Mouse (Mus musculus): ENCODE results near the gene Btnl2.

The Btnl2 gene

DNA sequence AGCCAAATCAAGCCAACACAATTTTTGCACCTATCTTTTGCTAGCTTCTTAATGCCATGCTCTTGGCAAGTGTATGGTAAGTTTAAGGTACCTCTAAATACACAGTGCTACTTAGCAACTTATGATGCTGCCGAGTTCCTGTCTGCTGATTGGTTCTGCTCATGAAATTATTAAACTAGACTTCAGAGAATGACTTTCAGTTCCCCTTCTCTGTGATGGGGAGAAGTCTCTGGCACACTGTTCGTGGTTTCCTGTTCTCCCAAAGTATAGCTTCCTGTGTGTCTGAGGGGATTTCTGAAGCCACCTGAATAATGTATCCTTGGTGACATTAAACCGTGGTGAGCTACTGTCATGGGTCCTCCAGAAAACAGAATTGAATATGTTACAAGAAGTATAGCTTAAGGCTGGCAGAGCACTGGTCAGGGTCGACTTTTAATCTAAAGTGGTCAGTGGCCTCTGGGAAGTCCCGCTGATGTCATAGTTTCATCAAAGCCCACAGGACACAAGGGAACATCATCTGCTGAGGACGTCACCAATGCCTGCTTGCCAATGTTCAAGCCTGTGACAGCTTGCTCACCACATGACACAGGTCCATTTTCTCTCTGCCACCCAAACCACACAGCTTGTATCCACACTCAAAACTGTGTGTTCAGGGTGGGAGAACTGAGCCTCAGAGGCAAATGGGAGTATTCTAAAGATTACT lies 6.9 kb upstream of the Btnl2 start:
- no peak for DNase-seq (ENCODE audit: low spot score)

GRCm38 (mm10) chr17:34349429-34349828 lies 5.2 kb upstream of the Btnl2 start:
- peak; percentile 46 for DNase-seq (ENCODE audit: low spot score)

GRCm38 (mm10) chr17:34354940-34355339 lies 318 bp downstream of the Btnl2 start:
- no peak for DNase-seq (ENCODE audit: low spot score)

DNA sequence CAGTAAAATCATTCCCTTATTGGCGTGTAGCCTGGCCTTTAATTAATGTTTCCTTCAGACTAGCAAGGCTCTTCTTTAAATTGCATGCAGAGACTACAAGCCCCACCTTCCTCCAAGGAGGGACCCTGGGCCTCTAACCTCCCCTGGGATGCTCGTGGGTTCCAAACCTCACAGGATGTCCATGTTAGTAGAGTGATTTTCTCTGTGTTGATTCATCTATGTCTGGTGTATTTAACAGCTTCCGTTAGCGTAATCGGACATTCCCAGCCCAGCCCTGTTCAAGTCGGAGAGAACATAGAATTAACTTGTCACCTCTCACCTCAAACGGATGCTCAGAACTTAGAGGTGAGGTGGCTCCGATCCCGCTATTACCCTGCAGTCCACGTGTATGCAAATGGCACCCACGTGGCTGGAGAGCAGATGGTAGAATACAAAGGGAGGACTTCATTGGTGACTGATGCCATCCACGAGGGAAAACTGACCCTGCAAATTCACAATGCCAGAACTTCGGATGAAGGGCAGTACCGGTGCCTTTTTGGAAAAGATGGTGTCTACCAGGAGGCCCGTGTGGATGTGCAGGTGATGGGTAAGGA lies 8.4 kb downstream of the Btnl2 start:
- DNase-seq (ENCODE audit: low spot score): no peak

DNA sequence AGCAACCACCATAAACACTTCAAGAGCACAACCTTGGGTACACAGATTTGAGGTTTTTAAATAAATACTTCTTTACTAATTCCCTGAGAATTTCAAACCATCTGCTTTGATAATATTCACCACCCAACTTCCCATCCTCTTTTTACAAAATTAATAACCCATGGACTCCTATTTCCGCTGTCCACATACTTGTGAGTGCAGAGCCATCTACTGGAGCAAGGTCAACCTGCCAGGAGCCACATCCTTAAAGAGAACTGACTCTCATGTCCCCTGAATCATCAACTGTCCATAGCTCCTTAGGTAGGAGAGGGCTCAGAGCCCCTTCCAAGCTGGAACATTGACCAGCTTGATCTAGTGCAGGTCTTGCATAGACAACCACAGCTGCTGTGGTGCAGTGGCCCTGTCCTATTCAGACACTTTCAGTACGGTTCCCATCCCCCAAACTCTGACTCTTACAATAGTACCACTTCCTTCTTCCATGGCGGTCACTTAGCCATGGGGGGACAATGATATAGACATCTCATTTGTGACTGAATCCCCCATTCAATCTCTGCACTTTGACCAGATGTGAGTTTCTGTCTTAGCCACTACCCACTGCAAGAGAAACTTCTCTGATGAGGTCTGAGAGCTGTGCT lies 9.2 kb downstream of the Btnl2 start:
- no peak for DNase-seq (ENCODE audit: low spot score)

- DNase-seq (ENCODE audit: low spot score): no peak
These were observed 10.4 kb downstream of the Btnl2 start for GRCm38 (mm10) chr17:34365031-34365430.

DNA sequence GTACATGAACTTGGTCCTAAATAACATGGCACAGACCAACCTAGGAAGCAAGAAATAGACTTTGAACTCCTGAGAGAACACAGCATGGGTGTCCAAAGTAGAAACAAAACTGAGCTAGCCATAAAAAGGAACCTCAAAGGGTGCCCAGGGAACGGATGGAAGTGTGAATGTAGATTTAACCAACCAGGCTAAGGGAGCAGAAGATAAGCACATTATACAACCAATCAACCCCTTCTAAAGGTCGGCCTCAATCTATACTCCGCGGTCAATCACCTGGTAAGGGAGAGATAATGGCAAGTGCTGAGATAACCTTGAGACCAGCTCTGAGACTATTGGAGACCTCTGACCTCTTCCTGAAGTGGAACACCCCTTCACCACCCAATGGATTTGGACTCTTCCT lies 15.9 kb downstream of the Btnl2 start:
- no peak for DNase-seq (ENCODE audit: low spot score)

DNA sequence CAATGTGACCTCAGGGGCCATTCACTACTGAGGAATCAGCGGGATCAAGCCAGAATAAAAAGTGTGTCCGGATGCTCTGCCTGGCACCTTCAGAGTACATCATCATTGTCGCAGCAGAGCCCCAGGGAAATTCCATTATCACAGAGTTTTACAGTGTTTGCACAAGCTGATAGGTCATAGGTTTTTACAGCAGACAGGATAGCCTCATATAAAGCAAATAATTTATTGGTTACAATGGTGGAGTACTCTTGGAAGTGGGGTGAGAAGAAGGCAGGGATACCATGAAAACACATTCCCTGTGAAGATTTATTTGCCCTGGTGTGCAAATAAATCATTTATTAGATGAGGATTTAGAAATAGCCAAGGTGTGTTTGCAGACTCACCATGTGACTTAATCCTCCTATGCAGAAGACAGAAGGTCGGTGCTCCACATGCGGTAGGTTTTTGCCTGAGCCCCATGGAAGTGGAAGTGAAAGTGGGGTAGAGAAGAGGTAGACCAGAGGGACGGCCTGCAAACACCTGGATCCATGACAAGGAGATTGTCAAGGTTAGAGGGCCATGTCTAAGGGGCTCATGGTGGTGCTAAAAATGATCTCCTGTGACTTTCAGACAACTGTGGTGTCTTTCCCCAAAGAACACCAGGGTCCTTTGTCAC lies 18.6 kb downstream of the Btnl2 start:
- no peak for DNase-seq (ENCODE audit: low spot score)

- DNase-seq (ENCODE audit: low spot score): no peak
These were observed 22.2 kb downstream of the Btnl2 start, which contains the start of gene Btnl1 for GRCm38 (mm10) chr17:34376847-34377246. Btnl1 (plus strand) TSS chr17:34377132.

DNA sequence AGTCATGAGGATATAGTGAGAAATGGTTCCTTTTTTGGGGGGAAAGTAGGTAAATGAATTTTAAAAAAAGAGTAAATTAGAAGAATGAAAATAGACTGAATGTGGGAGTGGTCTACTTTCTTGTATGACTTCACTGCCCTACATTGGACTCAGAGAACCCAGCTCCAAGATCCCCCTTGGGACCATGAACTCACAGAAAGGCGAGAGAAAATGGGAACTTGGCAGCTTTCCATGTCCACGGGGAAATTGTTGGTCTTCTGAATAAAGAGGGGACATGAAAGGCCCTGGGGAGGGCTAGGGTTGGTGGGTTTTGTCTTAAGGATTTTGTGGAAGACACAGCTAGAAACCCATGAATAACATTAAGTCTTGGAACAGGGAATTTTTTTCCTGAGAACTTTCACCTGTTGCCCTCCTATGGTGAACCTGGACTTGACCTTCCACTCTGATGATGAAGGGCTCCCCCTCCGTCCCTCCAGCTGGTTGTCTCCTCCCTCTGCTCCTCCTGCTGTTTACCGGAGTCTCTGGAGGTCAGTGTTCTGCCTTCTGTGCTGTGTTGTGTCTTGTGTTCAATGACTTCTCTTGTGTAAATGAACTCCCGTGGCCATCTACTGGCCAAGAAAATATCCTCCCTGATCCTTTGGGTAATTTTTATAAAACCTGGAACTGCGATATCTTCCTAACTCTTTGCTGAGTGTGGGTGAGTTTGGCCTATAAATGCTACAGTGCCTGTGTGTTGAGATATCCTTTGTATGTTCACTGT lies 23.0 kb downstream of the Btnl2 start:
- no peak for DNase-seq (ENCODE audit: low spot score)

DNA sequence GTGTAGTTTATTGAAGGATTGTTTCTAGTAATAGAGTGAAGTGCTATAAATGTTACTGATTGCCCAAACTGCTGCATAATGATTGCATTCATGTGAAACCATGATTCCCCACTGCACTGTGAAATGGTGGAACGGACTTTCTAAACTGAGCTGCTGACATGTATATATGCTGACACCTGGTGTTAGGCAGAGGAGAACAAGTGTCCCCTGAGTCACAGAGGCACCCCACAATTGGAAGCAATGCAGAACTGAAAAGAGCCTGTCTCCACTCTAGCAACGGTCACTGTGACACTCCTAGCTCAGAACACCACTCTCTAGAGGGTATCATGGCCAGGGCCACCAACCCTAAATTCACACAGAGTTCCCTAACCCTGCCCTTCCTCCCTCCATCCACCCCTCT lies 24.1 kb downstream of the Btnl2 start:
- DNase-seq (ENCODE audit: low spot score): no peak

- DNase-seq (ENCODE audit: low spot score): no peak
These were observed 24.8 kb downstream of the Btnl2 start for GRCm38 (mm10) chr17:34379451-34379850.

GRCm38 (mm10) chr17:34381876-34382275 lies 27.3 kb downstream of the Btnl2 start:
- DNase-seq (ENCODE audit: low spot score): no peak

DNA sequence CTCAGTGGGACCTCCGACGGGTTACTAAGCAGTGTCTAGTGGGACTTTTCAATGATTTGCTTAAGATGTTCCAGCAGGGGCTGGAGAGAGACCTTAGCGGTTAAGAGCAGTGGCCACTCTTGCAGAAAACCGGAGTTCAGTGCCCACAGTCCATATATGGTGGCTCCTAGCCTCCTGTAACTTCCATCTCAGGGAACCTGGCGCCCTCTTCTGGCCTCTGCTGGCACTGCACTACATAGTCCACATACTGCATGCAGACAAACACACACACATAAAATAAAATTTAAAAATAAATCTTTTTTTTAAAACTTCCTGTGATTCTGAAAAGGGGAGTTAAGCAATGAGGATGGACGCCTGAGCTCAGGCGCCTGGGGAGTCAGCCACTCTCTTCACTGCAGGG lies 28.6 kb downstream of the Btnl2 start:
- no peak for DNase-seq (ENCODE audit: low spot score)

- no peak for DNase-seq (ENCODE audit: low spot score)
These were observed 30.1 kb downstream of the Btnl2 start for GRCm38 (mm10) chr17:34384699-34385098.

DNA sequence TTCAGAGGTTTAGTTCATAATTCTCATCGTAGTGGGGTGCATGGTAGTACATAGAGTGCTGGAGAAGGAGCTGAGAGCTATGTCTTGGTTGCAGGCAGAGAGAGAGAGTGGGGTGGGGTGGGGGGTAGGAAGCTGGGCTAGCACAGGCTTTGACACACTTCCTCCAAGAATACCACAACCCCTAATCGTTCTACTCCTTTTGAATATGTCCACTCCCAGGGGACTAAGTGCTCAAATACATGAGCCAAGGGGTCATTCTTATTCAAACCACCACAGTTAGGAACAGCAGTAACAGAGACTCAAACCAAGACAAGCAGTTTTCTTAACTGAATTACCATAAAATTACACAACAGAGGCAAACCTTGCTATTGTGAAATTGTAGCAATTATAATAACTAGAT lies 32.0 kb downstream of the Btnl2 start:
- DNase-seq (ENCODE audit: low spot score): no peak

- no peak for DNase-seq (ENCODE audit: low spot score)
These were observed 33.9 kb downstream of the Btnl2 start for GRCm38 (mm10) chr17:34388513-34388912.

- DNase-seq (ENCODE audit: low spot score): no peak
These were observed 36.9 kb downstream of the Btnl2 start for GRCm38 (mm10) chr17:34391507-34391906.

- DNase-seq (ENCODE audit: low spot score): no peak
These were observed 37.7 kb downstream of the Btnl2 start for GRCm38 (mm10) chr17:34392321-34392720.

DNA sequence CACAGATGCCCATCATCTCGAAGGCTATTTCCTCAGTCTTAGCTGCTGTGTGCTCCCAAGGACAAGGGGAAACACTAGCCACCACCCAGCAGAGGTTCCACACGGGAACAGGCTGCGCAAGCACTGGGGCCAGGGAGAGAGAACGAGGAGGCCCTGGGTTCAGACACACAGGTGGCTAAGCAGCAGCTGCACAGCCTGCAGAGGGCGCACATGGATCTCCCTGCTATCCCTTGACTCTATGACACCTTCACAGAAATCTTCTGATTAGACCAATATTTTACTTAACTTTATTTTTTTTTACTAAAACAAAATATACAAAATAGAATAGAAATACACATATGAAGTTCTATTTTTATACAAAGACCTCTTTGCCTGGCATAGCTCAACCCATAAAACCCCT lies 42.7 kb downstream of the Btnl2 start:
- DNase-seq (ENCODE audit: low spot score): no peak

GRCm38 (mm10) chr17:34398058-34398710 lies 43.6 kb downstream of the Btnl2 start:
- no peak for DNase-seq (ENCODE audit: low spot score)

Measured in ovary, postnatal 10 days (tissue).